Mouse (Mus musculus): ENCODE results near the gene Utp14a. TPM values are rescaled to one million over a fixed set of nuclear protein-coding genes. Genes with fewer than 3 reads are reported as not detected.

Utp14a gene
- polyA plus RNA-seq, 1 experiment: 2.4 TPM

DNA sequence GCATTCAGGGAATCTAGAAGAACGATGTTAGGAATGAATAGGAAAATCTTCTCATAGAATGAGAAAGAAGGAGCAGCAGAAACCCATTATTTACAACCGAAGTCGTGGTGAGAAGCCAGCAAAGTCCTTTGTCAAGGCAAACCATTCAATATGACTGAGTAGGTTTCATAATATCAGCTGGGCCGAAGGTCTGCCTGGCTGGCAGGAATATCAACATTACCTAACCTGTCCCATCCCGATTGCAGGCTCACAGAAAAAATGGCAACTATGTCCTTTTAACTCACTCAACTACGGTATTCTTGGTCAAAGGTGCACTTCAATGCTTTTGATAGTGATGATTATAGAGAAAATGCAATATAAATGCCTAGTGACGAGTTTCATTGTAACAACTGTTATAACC, 30.4 kb upstream of the Utp14a start:
- DNase-seq (ENCODE audit: low read depth in 1 of 2, low spot score in 2 of 2): no peak
- Histone ChIP-seq H3K27me3 (ENCODE audit: control insufficient read depth, insufficient read depth, low read length) (no peaks in the 10 kb centered on the region), H3K27ac (ENCODE audit: insufficient read depth, low read length) (no peak overlapping the region), H3K36me3 (ENCODE audit: control insufficient read depth, insufficient read depth, low read length) (no peaks in the 10 kb centered on the region), H3K4me1 (ENCODE audit: control insufficient read depth, insufficient read depth, insufficient read length) (no peaks in the 10 kb centered on the region), H3K4me3 (ENCODE audit: extremely low read depth, insufficient read depth, insufficient read length) (no peak overlapping the region)
- no peak for TF ChIP-seq POLR2A (IDR thresholded peaks at IDR 0.05; ENCODE audit: low read depth, low read length)
- no peak for TF ChIP-seq CTCF (IDR thresholded peaks at IDR 0.05; ENCODE audit: extremely low read depth, insufficient read depth, insufficient read length, insufficient replicate concordance)
- WGBS: 86% methylated on average over 7 of the region's 7 CpGs

DNA sequence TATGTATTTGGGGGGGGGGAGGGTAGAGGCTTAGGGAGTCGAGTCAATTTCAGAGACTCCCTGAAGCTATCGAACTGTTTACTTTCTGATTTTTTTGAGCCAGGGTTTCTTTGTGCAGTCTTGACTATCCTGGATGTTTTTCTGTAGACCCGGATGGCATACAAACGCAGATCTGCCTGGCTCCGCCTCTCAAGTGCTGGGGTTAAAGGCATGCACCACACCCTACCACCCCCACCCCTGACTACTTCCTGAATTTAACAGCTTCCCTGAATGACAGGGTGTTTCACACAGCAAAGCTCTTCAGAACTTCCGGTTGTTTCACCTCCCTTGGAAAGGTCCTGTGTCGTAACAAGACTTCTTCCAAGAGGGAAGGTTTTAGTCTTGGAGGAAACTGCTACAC, 22.2 kb upstream of the Utp14a start:
- WGBS: 31% methylated on average over 7 of the region's 7 CpGs
- peak; percentile 58 to 63 for DNase-seq (ENCODE audit: low read depth in 1 of 2, low spot score in 2 of 2)
- Histone ChIP-seq H3K4me1 (ENCODE audit: control insufficient read depth, insufficient read depth, insufficient read length) (peaks cover 2% of the 10 kb centered on the region; the same call in 1 of the 2 replicates), H3K4me3 (ENCODE audit: extremely low read depth, insufficient read depth, insufficient read length) (peak overlapping the region; percentile 34; the same call in 1 of the 2 replicates), H3K27ac (ENCODE audit: insufficient read depth, low read length) (peak overlapping the region; percentile 92; the same call in 1 of the 2 replicates), H3K27me3 (ENCODE audit: control insufficient read depth, insufficient read depth, low read length) (no peaks in the 10 kb centered on the region), H3K36me3 (ENCODE audit: control insufficient read depth, insufficient read depth, low read length) (no peaks in the 10 kb centered on the region)
- no peak for TF ChIP-seq POLR2A (IDR thresholded peaks at IDR 0.05; ENCODE audit: low read depth, low read length)
- no peak for TF ChIP-seq CTCF (IDR thresholded peaks at IDR 0.05; ENCODE audit: extremely low read depth, insufficient read depth, insufficient read length, insufficient replicate concordance)

DNA sequence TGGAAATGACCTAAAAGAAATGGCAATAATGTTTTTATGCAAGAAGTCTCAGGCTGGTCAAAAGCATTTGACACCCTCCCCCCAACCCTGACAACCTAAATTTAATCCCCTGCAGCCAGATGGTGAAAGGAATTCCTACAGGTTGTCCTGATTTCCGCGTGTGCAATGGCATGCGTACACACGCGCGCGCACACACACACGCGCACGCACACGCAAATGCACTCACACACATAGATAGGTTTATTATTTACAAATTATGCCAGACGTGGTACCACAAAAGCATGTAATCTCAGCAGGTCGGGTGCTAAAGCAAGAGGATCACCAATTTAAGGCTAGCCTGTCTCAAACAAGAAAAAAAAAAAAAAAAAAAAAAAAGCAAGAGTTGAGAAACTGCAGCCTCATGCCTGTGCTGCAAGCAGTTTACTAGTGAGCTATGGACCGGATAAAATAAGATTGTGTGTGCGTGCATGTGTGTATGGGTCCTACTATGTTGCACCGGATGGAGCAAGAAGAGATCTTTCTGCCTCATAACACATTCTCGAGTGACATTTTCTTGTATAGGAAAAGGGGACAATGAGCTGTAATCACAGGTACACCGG, 733 bp upstream of the Utp14a start:
- TF ChIP-seq POLR2A (IDR thresholded peaks at IDR 0.05; ENCODE audit: low read depth, low read length) (no peak), CTCF (IDR thresholded peaks at IDR 0.05; ENCODE audit: extremely low read depth, insufficient read depth, insufficient read length, insufficient replicate concordance) (no peak)
- 33% methylated on average over 18 of the region's 18 CpGs for WGBS
- Histone ChIP-seq H3K4me1 (ENCODE audit: control insufficient read depth, insufficient read depth, insufficient read length) (no peaks in the 10 kb centered on the region), H3K27me3 (ENCODE audit: control insufficient read depth, insufficient read depth, low read length) (no peaks in the 10 kb centered on the region), H3K4me3 (ENCODE audit: extremely low read depth, insufficient read depth, insufficient read length) (peak overlapping the region; percentile 80), H3K27ac (ENCODE audit: insufficient read depth, low read length) (peak overlapping the region; percentile 92), H3K36me3 (ENCODE audit: control insufficient read depth, insufficient read depth, low read length) (no peaks in the 10 kb centered on the region; the same call in 1 of the 2 replicates)
- no peak for DNase-seq (ENCODE audit: low read depth in 1 of 2, low spot score in 2 of 2)

DNA sequence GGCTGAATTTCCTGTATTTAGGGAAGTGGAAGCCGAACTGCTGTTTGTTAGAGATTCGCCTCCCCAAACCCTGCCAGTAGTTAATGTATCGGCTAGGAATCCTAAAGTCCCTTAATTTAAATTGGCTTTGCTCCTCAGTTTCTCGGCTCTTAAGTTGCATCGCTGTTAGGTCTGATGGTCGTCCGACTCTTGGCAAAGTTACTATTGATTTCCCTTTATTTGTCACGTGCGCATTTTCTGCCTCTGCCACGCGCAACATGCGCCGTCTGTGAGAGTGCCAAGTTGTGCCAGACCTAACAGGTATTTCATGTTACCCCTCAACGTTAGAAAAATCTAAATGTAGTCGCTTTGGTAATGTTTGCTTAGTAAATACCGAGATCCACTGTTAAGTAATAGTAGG, 349 bp downstream of the Utp14a start:
- no peaks in the 10 kb centered on the region for H3K27me3 ChIP-seq (ENCODE audit: control insufficient read depth, insufficient read depth, low read length)
- no peak for TF ChIP-seq POLR2A (IDR thresholded peaks at IDR 0.05; ENCODE audit: low read depth, low read length)
- no peak for TF ChIP-seq CTCF (IDR thresholded peaks at IDR 0.05; ENCODE audit: extremely low read depth, insufficient read depth, insufficient read length, insufficient replicate concordance)
- H3K36me3 ChIP-seq (ENCODE audit: control insufficient read depth, insufficient read depth, low read length): no peaks in the 10 kb centered on the region; the same call in 1 of the 2 replicates
- no peaks in the 10 kb centered on the region for H3K4me1 ChIP-seq (ENCODE audit: control insufficient read depth, insufficient read depth, insufficient read length)
- 22% methylated on average over 16 of the region's 16 CpGs for WGBS
- peak overlapping the region; percentile 47 for H3K4me3 ChIP-seq (ENCODE audit: extremely low read depth, insufficient read depth, insufficient read length)
- no peak for DNase-seq (ENCODE audit: low read depth in 1 of 2, low spot score in 2 of 2)
- H3K27ac ChIP-seq (ENCODE audit: insufficient read depth, low read length): no peak overlapping the region

DNA sequence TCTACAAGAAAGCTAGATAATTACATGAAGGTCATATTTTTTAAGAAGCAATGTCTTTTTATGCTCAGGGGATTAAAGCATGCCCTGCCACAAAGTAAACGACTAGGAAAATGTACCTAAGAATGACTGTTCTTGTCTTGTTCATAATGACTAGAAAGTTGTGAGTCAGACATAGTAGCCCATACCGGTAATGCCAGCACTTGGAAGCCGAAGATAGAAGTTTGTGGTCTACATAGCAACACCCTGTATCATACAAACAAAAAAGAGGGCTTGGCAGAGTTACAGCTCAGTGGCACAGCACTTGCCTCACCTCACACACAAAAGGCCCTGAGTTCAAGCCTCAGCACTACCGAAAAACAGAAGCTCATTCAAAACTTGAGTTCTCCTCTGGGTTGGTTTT, 15.0 kb downstream of the Utp14a start:
- TF ChIP-seq POLR2A (IDR thresholded peaks at IDR 0.05; ENCODE audit: low read depth, low read length): no peak
- TF ChIP-seq CTCF (IDR thresholded peaks at IDR 0.05; ENCODE audit: extremely low read depth, insufficient read depth, insufficient read length, insufficient replicate concordance): no peak
- no peak for DNase-seq (ENCODE audit: low read depth in 1 of 2, low spot score in 2 of 2)
- Histone ChIP-seq H3K36me3 (ENCODE audit: control insufficient read depth, insufficient read depth, low read length) (peaks cover 2% of the 10 kb centered on the region; the same call in 1 of the 2 replicates), H3K27me3 (ENCODE audit: control insufficient read depth, insufficient read depth, low read length) (no peaks in the 10 kb centered on the region), H3K4me3 (ENCODE audit: extremely low read depth, insufficient read depth, insufficient read length) (no peak overlapping the region), H3K4me1 (ENCODE audit: control insufficient read depth, insufficient read depth, insufficient read length) (no peaks in the 10 kb centered on the region), H3K27ac (ENCODE audit: insufficient read depth, low read length) (no peak overlapping the region)
- 87% methylated on average over 4 of the region's 4 CpGs for WGBS

DNA sequence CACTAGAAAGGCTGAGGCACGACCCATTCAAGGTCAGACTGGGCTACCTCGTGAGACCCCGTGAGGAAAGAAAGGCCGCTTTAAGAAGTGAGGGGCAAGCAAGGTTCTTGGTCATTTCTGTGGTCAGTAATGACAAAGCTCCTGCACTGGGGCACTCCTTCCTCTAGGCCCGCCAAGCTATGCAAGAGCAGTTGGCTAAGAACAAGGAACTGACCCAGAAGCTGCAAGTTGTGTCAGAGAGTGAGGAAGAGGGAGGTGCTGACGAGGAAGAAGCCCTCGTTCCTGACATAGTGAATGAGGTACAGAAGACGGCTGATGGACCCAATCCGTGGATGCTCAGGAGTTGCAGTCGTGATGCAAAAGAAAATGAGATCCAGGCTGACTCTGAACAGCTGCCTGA, 18.0 kb downstream of the Utp14a start:
- WGBS: 87% methylated on average over 10 of the region's 10 CpGs
- no peak for DNase-seq (ENCODE audit: low read depth in 1 of 2, low spot score in 2 of 2)
- Histone ChIP-seq H3K36me3 (ENCODE audit: control insufficient read depth, insufficient read depth, low read length) (peaks cover 4% of the 10 kb centered on the region; the same call in 1 of the 2 replicates), H3K27ac (ENCODE audit: insufficient read depth, low read length) (no peak overlapping the region), H3K27me3 (ENCODE audit: control insufficient read depth, insufficient read depth, low read length) (no peaks in the 10 kb centered on the region), H3K4me1 (ENCODE audit: control insufficient read depth, insufficient read depth, insufficient read length) (no peaks in the 10 kb centered on the region), H3K4me3 (ENCODE audit: extremely low read depth, insufficient read depth, insufficient read length) (no peak overlapping the region)
- no peak for TF ChIP-seq CTCF (IDR thresholded peaks at IDR 0.05; ENCODE audit: extremely low read depth, insufficient read depth, insufficient read length, insufficient replicate concordance)
- TF ChIP-seq POLR2A (IDR thresholded peaks at IDR 0.05; ENCODE audit: low read depth, low read length): no peak

DNA sequence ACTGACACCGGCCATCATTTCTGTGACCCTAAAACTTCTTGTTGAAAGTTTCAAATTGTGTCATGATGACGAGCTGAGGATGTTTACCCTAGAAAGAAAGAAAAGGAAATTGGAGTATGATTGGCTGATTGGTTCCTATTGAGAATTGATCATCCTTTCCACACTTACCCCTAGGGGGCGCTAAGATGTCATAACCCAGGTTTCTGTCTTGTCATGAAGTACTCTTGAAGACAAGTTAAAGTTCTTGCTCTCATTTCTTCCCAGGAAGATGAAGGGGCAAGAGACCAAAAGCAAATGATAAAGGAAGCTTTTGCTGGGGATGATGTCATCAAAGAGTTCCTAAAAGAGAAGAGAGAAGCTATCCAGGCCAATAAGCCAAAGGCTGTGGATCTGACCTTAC, 21.4 kb downstream of the Utp14a start:
- peak; percentile 19 to 21 for DNase-seq (ENCODE audit: low read depth in 1 of 2, low spot score in 2 of 2)
- Histone ChIP-seq H3K36me3 (ENCODE audit: control insufficient read depth, insufficient read depth, low read length) (peaks cover 3% of the 10 kb centered on the region; the same call in 1 of the 2 replicates), H3K27me3 (ENCODE audit: control insufficient read depth, insufficient read depth, low read length) (no peaks in the 10 kb centered on the region), H3K27ac (ENCODE audit: insufficient read depth, low read length) (no peak overlapping the region), H3K4me1 (ENCODE audit: control insufficient read depth, insufficient read depth, insufficient read length) (no peaks in the 10 kb centered on the region), H3K4me3 (ENCODE audit: extremely low read depth, insufficient read depth, insufficient read length) (no peak overlapping the region)
- no peak for TF ChIP-seq CTCF (IDR thresholded peaks at IDR 0.05; ENCODE audit: extremely low read depth, insufficient read depth, insufficient read length, insufficient replicate concordance)
- no peak for TF ChIP-seq POLR2A (IDR thresholded peaks at IDR 0.05; ENCODE audit: low read depth, low read length)
- 48% methylated on average over 3 of the region's 3 CpGs for WGBS

Measured in spleen, adult 2 months (tissue).